Comparison of ENCODE assay signal across 9 mouse cellular contexts in the genomic region with DNA sequence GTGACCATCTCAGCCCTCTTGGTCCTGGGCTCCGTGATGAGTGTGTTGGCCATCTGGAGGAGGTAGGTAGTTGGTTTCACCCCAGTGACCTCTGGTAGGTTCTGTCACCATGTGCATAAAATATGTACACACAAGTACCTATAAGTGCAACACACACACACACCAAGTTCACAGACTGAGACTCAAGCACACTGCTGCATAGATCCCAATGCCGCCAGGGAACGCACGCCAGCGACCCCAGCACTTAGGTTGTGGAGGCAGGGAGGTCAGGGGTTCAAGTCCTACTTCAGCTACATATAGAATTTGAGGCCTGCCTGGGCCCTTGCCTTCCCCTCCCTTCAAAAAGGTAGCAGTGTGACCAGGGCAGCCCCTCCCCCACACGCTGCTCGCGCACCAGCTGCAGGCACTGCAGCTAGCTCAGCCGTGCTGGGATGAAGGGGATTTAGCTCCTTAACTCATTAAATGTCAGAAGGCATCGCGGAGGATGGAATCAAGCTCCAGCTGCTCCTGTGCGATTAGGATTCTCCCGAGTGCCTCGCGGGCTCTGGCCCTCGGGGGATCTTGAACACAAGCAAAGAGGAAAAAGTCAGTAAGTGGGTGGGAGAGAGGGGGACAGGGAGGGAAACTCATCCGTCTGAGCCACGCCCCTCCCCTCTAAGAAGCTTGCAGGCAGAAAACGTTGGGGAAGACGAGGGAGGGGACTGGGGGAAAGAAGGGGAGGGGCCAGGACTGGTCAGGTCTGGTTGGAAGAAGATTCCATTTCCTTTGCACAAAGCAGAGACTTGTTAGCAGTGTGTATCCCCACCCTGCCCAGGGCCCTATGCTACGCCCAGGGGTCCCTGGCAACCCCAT. TPM values are rescaled to one million over a fixed set of nuclear protein-coding genes. Genes with fewer than 3 reads are reported as not detected.
DNase-seq lines count a peak whose midpoint lies in the region; ATAC-seq lines count a peak whose summit lies in the region.
"Had no signal": no experiment of that assay in that cellular context is flagged by ENCODE, and none has a peak within 500 bp of the region (broad histone marks: within the 10 kb centered on the region; RNA-seq: fewer than 3 reads in every experiment).

No protein-coding gene starts in this region.

- H3K9ac ChIP-seq in heart, embryonic 11.5 days (ENCODE audit: low read depth, low read length): 0 out of 2 replicates have a peak overlapping the region, but pooled peaks have one; percentile 39
- H3K9ac ChIP-seq in forebrain, embryonic 11.5 days (ENCODE audit: low read length): peak overlapping the region; percentile 5
- no peak overlapping the region for H3K9ac ChIP-seq in liver, embryonic 12.5 days

- 9% methylated on average over 21 of the region's 21 CpGs for WGBS in heart, embryonic 11.5 days (ENCODE audit: insufficient replicate concordance)
- 5% methylated on average over 21 of the region's 21 CpGs for WGBS in forebrain, embryonic 11.5 days
- 15% methylated on average over 21 of the region's 21 CpGs for WGBS in liver, embryonic 12.5 days (ENCODE audit: insufficient replicate concordance)

- H3K4me1 ChIP-seq in heart, embryonic 11.5 days (ENCODE audit: control insufficient read depth, insufficient read depth, low read length): no peaks in the 10 kb centered on the region
- peaks cover 7% of the 10 kb centered on the region; the same call in 1 of the 2 replicates for H3K4me1 ChIP-seq in forebrain, embryonic 11.5 days (replicated peaks; ENCODE audit: control insufficient read depth, insufficient read depth, low read length)
- H3K4me1 ChIP-seq in liver, embryonic 12.5 days: peaks cover 10% of the 10 kb centered on the region; the same call in 1 of the 2 replicates

- H3K27ac ChIP-seq in heart, embryonic 11.5 days (ENCODE audit: low read depth, low read length): no peak overlapping the region
- peak overlapping the region; percentile 73 for H3K27ac ChIP-seq in forebrain, embryonic 11.5 days (ENCODE audit: low read depth, low read length)
- no peak overlapping the region for H3K27ac ChIP-seq in liver, embryonic 12.5 days

- DNase-seq in heart, adult 8-10 months (ENCODE audit: low spot score): no peak
- DNase-seq in ES-CJ7 (ENCODE audit: low read depth, low spot score): peak; percentile 94
- DNase-seq in forebrain, embryonic 11.5 days (ENCODE audit: low spot score): peak; percentile 86
- DNase-seq in ovary, adult 18-20 months (ENCODE audit: low spot score): no peak
- DNase-seq in gastrocnemius, postnatal 25 days: no peak
- DNase-seq in urinary bladder, postnatal 14 days (ENCODE audit: low spot score): no peak

- no peaks in the 10 kb centered on the region for H3K36me3 ChIP-seq in heart, embryonic 11.5 days (ENCODE audit: control insufficient read depth, insufficient read depth, low read length)
- no peaks in the 10 kb centered on the region for H3K36me3 ChIP-seq in forebrain, embryonic 11.5 days (ENCODE audit: control insufficient read depth, insufficient read depth, low read length)
- H3K36me3 ChIP-seq in liver, embryonic 12.5 days: no peaks in the 10 kb centered on the region

- no peaks in the 10 kb centered on the region for H3K9me3 ChIP-seq in heart, embryonic 11.5 days (replicated peaks; ENCODE audit: control insufficient read depth, low read length)
- no peaks in the 10 kb centered on the region for H3K9me3 ChIP-seq in forebrain, embryonic 11.5 days (ENCODE audit: control insufficient read depth, low read length)
- no peaks in the 10 kb centered on the region for H3K9me3 ChIP-seq in liver, embryonic 12.5 days (replicated peaks)

- H3K4me3 ChIP-seq in heart, embryonic 11.5 days (ENCODE audit: low read depth, low read length): peak overlapping the region; percentile 23; the same call in 1 of the 2 replicates
- H3K4me3 ChIP-seq in forebrain, embryonic 11.5 days (ENCODE audit: low read depth, low read length): peak overlapping the region; percentile 22
- no peak overlapping the region for H3K4me3 ChIP-seq in liver, embryonic 12.5 days

- H3K27me3 ChIP-seq in heart, embryonic 11.5 days (ENCODE audit: control insufficient read depth, insufficient read depth, low read length): peaks cover 10% of the 10 kb centered on the region
- no peaks in the 10 kb centered on the region for H3K27me3 ChIP-seq in forebrain, embryonic 11.5 days (ENCODE audit: control insufficient read depth, insufficient read depth, low read length)
- peaks cover 54% of the 10 kb centered on the region for H3K27me3 ChIP-seq in liver, embryonic 12.5 days (replicated peaks)

- 0 out of 2 replicates have a peak, but pooled peaks have one; percentile 39 for ATAC-seq in heart, embryonic 11.5 days (replicated peaks; ENCODE audit: insufficient number of reproducible peaks, low FRiP score, low TSS enrichment)
- ATAC-seq in forebrain, embryonic 11.5 days (replicated peaks; ENCODE audit: low FRiP score): peak; percentile 78
- ATAC-seq in liver, embryonic 12.5 days: no peak

- H3K4me2 ChIP-seq in heart, embryonic 11.5 days: peak overlapping the region; percentile 60
- peak overlapping the region; percentile 48 for H3K4me2 ChIP-seq in forebrain, embryonic 11.5 days (ENCODE audit: low read depth, low read length, severe bottlenecking)
- H3K4me2 ChIP-seq in liver, embryonic 12.5 days: peak overlapping the region; percentile 43

RNA-seq across cellular contexts. Expression of gene Epha10, which starts 25.5 kb away (rescaled TPM):
- not detected in 2 replicates for polyA plus RNA-seq in heart, embryonic 11.5 days (2014; fragmentation: Nextera tagmentation; extraction: Ambion mirVana)
- total RNA-seq in heart, adult 8-10 months (2022): not detected
- polyA plus RNA-seq in forebrain, embryonic 11.5 days (2014; fragmentation: Nextera tagmentation; extraction: Ambion mirVana): 1.5 and 1.6 TPM in 2 replicates
- 0.04 TPM in 1 of 2 replicates, not detected in the other for polyA plus RNA-seq in liver, embryonic 12.5 days (2016; fragmentation: Nextera tagmentation; extraction: Ambion mirVana)
- total RNA-seq in gastrocnemius, postnatal 25 days (2021): not detected
- polyA plus RNA-seq: spleen, adult 2 months had no signal

RNA-seq across cellular contexts. Expression of gene 9930104L06Rik, which starts 30.7 kb away (rescaled TPM):
- 3.2 and 5.4 TPM in 2 replicates for polyA plus RNA-seq in heart, embryonic 11.5 days (2014; fragmentation: Nextera tagmentation; extraction: Ambion mirVana)
- 10 to 100 TPM in 1 of 4 experiments, 1 to 10 TPM in 3; 5.8 to 11.1 (median 8.7) TPM for total RNA-seq in heart, adult 8-10 months (2022)
- 5.9 and 6.1 TPM in 2 replicates for polyA plus RNA-seq in forebrain, embryonic 11.5 days (2014; fragmentation: Nextera tagmentation; extraction: Ambion mirVana)
- polyA plus RNA-seq in liver, embryonic 12.5 days (2016; fragmentation: Nextera tagmentation; extraction: Ambion mirVana): 7.5 and 8.3 TPM in 2 replicates
- 1 to 10 TPM; 6.7 to 6.8 TPM for total RNA-seq in gastrocnemius, postnatal 25 days (2021)

RNA-seq across cellular contexts. Expression of gene Cdca8, which starts 32.9 kb away (rescaled TPM):
- polyA plus RNA-seq in heart, embryonic 11.5 days (2014; fragmentation: Nextera tagmentation; extraction: Ambion mirVana): 131 and 136 TPM in 2 replicates
- total RNA-seq in heart, adult 8-10 months (2022): 1 to 10 TPM in 1 of 4 experiments, under 1 TPM in 3; 0.69 to 1.1 (median 0.85) TPM
- 284 and 293 TPM in 2 replicates for polyA plus RNA-seq in forebrain, embryonic 11.5 days (2014; fragmentation: Nextera tagmentation; extraction: Ambion mirVana)
- 173 and 177 TPM in 2 replicates for polyA plus RNA-seq in liver, embryonic 12.5 days (2016; fragmentation: Nextera tagmentation; extraction: Ambion mirVana)
- total RNA-seq in gastrocnemius, postnatal 25 days (2021): under 1 TPM; 0.61 to 0.99 TPM

RNA-seq across cellular contexts. Expression of gene Maneal, which starts 44.2 kb away (rescaled TPM):
- polyA plus RNA-seq in heart, embryonic 11.5 days (2014; fragmentation: Nextera tagmentation; extraction: Ambion mirVana): 0.13 and 0.21 TPM in 2 replicates
- 1 to 10 TPM in 1 of 4 experiments, under 1 TPM in 3; 0.54 to 1.0 (median 0.69) TPM for total RNA-seq in heart, adult 8-10 months (2022)
- 7.3 and 10.3 TPM in 2 replicates for polyA plus RNA-seq in forebrain, embryonic 11.5 days (2014; fragmentation: Nextera tagmentation; extraction: Ambion mirVana)
- polyA plus RNA-seq in liver, embryonic 12.5 days (2016; fragmentation: Nextera tagmentation; extraction: Ambion mirVana): 0.06 and 0.08 TPM in 2 replicates
- under 1 TPM; 0.18 to 0.35 TPM for total RNA-seq in gastrocnemius, postnatal 25 days (2021)

RNA-seq across cellular contexts. Expression of gene 1110065P20Rik, which starts 55.2 kb away (rescaled TPM):
- 41.4 and 46.3 TPM in 2 replicates for polyA plus RNA-seq in heart, embryonic 11.5 days (2014; fragmentation: Nextera tagmentation; extraction: Ambion mirVana)
- total RNA-seq in heart, adult 8-10 months (2022): 10 to 100 TPM; 18.2 to 23.5 (median 21.0) TPM
- polyA plus RNA-seq in forebrain, embryonic 11.5 days (2014; fragmentation: Nextera tagmentation; extraction: Ambion mirVana): 49.5 and 51.7 TPM in 2 replicates
- 22.9 and 25.0 TPM in 2 replicates for polyA plus RNA-seq in liver, embryonic 12.5 days (2016; fragmentation: Nextera tagmentation; extraction: Ambion mirVana)
- 10 to 100 TPM; 17.1 to 21.0 TPM for total RNA-seq in gastrocnemius, postnatal 25 days (2021)

Comparison
In these comparisons a context has a peak if more than half of its experiments do, and no peak if none do; other contexts are left out.
1. DNase-seq: peak in ES-CJ7 (single experiment) and forebrain, embryonic 11.5 days (single experiment); none in heart, adult 8-10 months (single experiment), ovary, adult 18-20 months (single experiment), gastrocnemius, postnatal 25 days (single experiment) and urinary bladder, postnatal 14 days (single experiment).
2. Peak in every context shown above with its lines, with median percentiles within 50 percentile points of each other: H3K4me2 ChIP-seq.